8 mouse cellular contexts compared by ENCODE assay signal in genomic region chr3:116808507-116809217, GRCm38 (mm10). TPM values are rescaled to one million over a fixed set of nuclear protein-coding genes. Genes with fewer than 3 reads are reported as not detected.
A peak's percentile ranks its signal among the peaks of the same experiment; 100 is the strongest.
DNase-seq lines count a peak whose midpoint lies in the region; ATAC-seq lines count a peak whose summit lies in the region.

No protein-coding gene starts in this region.

- H3K4me1 ChIP-seq in limb, embryonic 13.5 days, result peaks cover 11% of the 10 kb centered on the region
- peaks cover 18% of the 10 kb centered on the region for H3K4me1 ChIP-seq in midbrain, embryonic 13.5 days (replicated peaks)

- peak overlapping the region; percentile 76 for H3K4me3 ChIP-seq in limb, embryonic 13.5 days
- peak overlapping the region; percentile 75 for H3K4me3 ChIP-seq in midbrain, embryonic 13.5 days (replicated peaks)

- DNase-seq in left cerebral cortex, postnatal 4 days, result peak; percentile 3
- DNase-seq in left cerebral cortex, postnatal 36 days (ENCODE audit: low spot score in 2 of 2), result no peak
- peak; percentile 24 for DNase-seq in brain, adult 2 months (ENCODE audit: low read depth, low spot score)
- peak; percentile 22 for DNase-seq in gastrocnemius, postnatal 25 days
- DNase-seq in Muller cell, postnatal 12 days (ENCODE audit: inconsistent ontology term), result no peak
- DNase-seq in left cerebral cortex, postnatal 14 days (ENCODE audit: low spot score in 2 of 2), result no peak

- intact Hi-C loops in left cerebral cortex, postnatal 4 days (cut with DNase I), result no loop called here
- intact Hi-C loops in left cerebral cortex, postnatal 36 days (cut with DNase I), result no loop called here
- intact Hi-C loops in left cerebral cortex, postnatal 14 days (cut with DNase I), result no loop called here

- peak; percentile 49 for ATAC-seq in limb, embryonic 13.5 days (ENCODE audit: low FRiP score, low read depth)
- peak; percentile 79 for ATAC-seq in midbrain, embryonic 13.5 days

- peak overlapping the region; percentile 75 for H3K9ac ChIP-seq in limb, embryonic 13.5 days
- peak overlapping the region; percentile 78 for H3K9ac ChIP-seq in midbrain, embryonic 13.5 days (replicated peaks)

- no peaks in the 10 kb centered on the region for H3K36me3 ChIP-seq in limb, embryonic 13.5 days
- H3K36me3 ChIP-seq in midbrain, embryonic 13.5 days, result no peaks in the 10 kb centered on the region; the same call in 1 of the 2 replicates

- peak overlapping the region; percentile 74 for H3K4me2 ChIP-seq in limb, embryonic 13.5 days (replicated peaks)
- peak overlapping the region; percentile 65 for H3K4me2 ChIP-seq in midbrain, embryonic 13.5 days (replicated peaks)

- H3K27me3 ChIP-seq in limb, embryonic 13.5 days, result no peaks in the 10 kb centered on the region
- 0 out of 2 replicates have a peak, but pooled peaks cover 3% of the 10 kb centered on the region for H3K27me3 ChIP-seq in midbrain, embryonic 13.5 days

- H3K9me3 ChIP-seq in limb, embryonic 13.5 days, result no peaks in the 10 kb centered on the region
- H3K9me3 ChIP-seq in midbrain, embryonic 13.5 days, result no peaks in the 10 kb centered on the region

- 60% methylated on average over 10 of the region's 10 CpGs for WGBS in limb, embryonic 13.5 days
- 67% methylated on average over 10 of the region's 10 CpGs for WGBS in midbrain, embryonic 13.5 days

- no peak overlapping the region for H3K27ac ChIP-seq in limb, embryonic 13.5 days
- H3K27ac ChIP-seq in midbrain, embryonic 13.5 days, result peak overlapping the region; percentile 88

RNA-seq across cellular contexts. Expression of gene Agl, which starts 0.7 kb away (rescaled TPM):
- 10 to 100 TPM; 30.8 to 31.0 TPM for total RNA-seq in left cerebral cortex, postnatal 4 days (2021)
- 10 to 100 TPM; 23.8 to 26.1 TPM for total RNA-seq in left cerebral cortex, postnatal 36 days (2021)
- 100 to 1,000 TPM; 558 to 691 TPM for total RNA-seq in gastrocnemius, postnatal 25 days (2021)
- polyA plus RNA-seq in limb, embryonic 13.5 days (2015; fragmentation: Nextera tagmentation; extraction: Ambion mirVana), result 20.3 and 21.1 TPM in 2 replicates
- 15.3 and 17.2 TPM in 2 replicates for polyA plus RNA-seq in midbrain, embryonic 13.5 days (2015; fragmentation: Nextera tagmentation; extraction: Ambion mirVana)
- total RNA-seq in left cerebral cortex, postnatal 14 days (2021), result 10 to 100 TPM; 23.7 to 26.0 TPM

RNA-seq across cellular contexts. Expression of gene Frrs1, which starts 50.6 kb away (rescaled TPM):
- total RNA-seq in left cerebral cortex, postnatal 4 days (2021), result 1 to 10 TPM; 1.2 to 3.0 TPM
- total RNA-seq in left cerebral cortex, postnatal 36 days (2021), result 1 to 10 TPM; 1.6 to 1.8 TPM
- 1 to 10 TPM; 3.7 to 4.2 TPM for total RNA-seq in gastrocnemius, postnatal 25 days (2021)
- polyA plus RNA-seq in limb, embryonic 13.5 days (2015; fragmentation: Nextera tagmentation; extraction: Ambion mirVana), result 10.9 and 11.4 TPM in 2 replicates
- polyA plus RNA-seq in midbrain, embryonic 13.5 days (2015; fragmentation: Nextera tagmentation; extraction: Ambion mirVana), result 2.6 and 3.6 TPM in 2 replicates
- 1 to 10 TPM; 1.5 to 2.3 TPM for total RNA-seq in left cerebral cortex, postnatal 14 days (2021)

Comparison
In these comparisons a context has a peak if more than half of its experiments do, and no peak if none do; other contexts are left out.
1. DNase-seq: peak in left cerebral cortex, postnatal 4 days (single experiment), brain, adult 2 months (single experiment) and gastrocnemius, postnatal 25 days (single experiment); none in left cerebral cortex, postnatal 36 days (0 of 2), Muller cell, postnatal 12 days (single experiment) and left cerebral cortex, postnatal 14 days (0 of 2).
2. RNA of gene Agl, which starts 0.7 kb away (total RNA-seq): 558 to 691 TPM in gastrocnemius, postnatal 25 days; 30.8 to 31.0 TPM in left cerebral cortex, postnatal 4 days, 23.8 to 26.1 TPM in left cerebral cortex, postnatal 36 days and 23.7 to 26.0 TPM in left cerebral cortex, postnatal 14 days; every median in the first group is over 10 times any median in the second.